Mouse (Mus musculus) ovary, adult 18-20 months (tissue): ENCODE measurements at regions not wholly inside any gene's neighbourhood (a gene's known extent, or its start where the extent isn't known, plus 50 kb on each side); places are given as distances from the start of the nearest gene placed in this dataset.

Experiments
- DNase-seq: peaks from one replicate; pipeline ENCODE4 v3.0.0; 2022; ENCODE audit warnings: low spot score, mixed read lengths

- DNase-seq = no peak
Measured at GRCm38 (mm10) chr11:24537721-24538120, 459.9 kb downstream of the Bcl11a start.

GRCm38 (mm10) chr11:24569655-24570054 lies 491.8 kb downstream of the Bcl11a start:
- no peak for DNase-seq

- DNase-seq = no peak
Measured at GRCm38 (mm10) chr11:24613529-24613928, 535.7 kb downstream of the Bcl11a start.

- DNase-seq = no peak
Measured at GRCm38 (mm10) chr11:24615436-24615835, 537.6 kb downstream of the Bcl11a start.

- no peak for DNase-seq
Measured at GRCm38 (mm10) chr11:24618586-24618985, 540.7 kb downstream of the Bcl11a start.

GRCm38 (mm10) chr11:24619021-24619420 lies 541.2 kb downstream of the Bcl11a start:
- no peak for DNase-seq

GRCm38 (mm10) chr11:24628619-24629018 lies 550.8 kb downstream of the Bcl11a start:
- no peak for DNase-seq

GRCm38 (mm10) chr11:24629431-24629830 lies 551.6 kb downstream of the Bcl11a start:
- no peak for DNase-seq

- DNase-seq = no peak
Measured at GRCm38 (mm10) chr11:24630403-24630900, 552.6 kb downstream of the Bcl11a start.

GRCm38 (mm10) chr11:24631651-24632050 lies 553.8 kb downstream of the Bcl11a start:
- DNase-seq = no peak

- DNase-seq = no peak
Measured at GRCm38 (mm10) chr11:24636716-24637115, 558.9 kb downstream of the Bcl11a start.

GRCm38 (mm10) chr11:24643439-24644109 lies 565.7 kb downstream of the Bcl11a start:
- no peak for DNase-seq

GRCm38 (mm10) chr11:24652852-24653251 lies 575.0 kb downstream of the Bcl11a start:
- no peak for DNase-seq

- DNase-seq = no peak
Measured at GRCm38 (mm10) chr11:24664082-24664481, 586.2 kb downstream of the Bcl11a start.

GRCm38 (mm10) chr11:24665310-24665709 lies 587.5 kb downstream of the Bcl11a start:
- no peak for DNase-seq

- no peak for DNase-seq
Measured at GRCm38 (mm10) chr11:24671662-24672061, 593.8 kb downstream of the Bcl11a start.

GRCm38 (mm10) chr11:24673248-24674207 lies 595.7 kb downstream of the Bcl11a start:
- no peak for DNase-seq

GRCm38 (mm10) chr11:24674208-24674571 lies 596.3 kb downstream of the Bcl11a start:
- DNase-seq = no peak

GRCm38 (mm10) chr11:24677016-24677415 lies 599.2 kb downstream of the Bcl11a start:
- DNase-seq = no peak

- DNase-seq = no peak
Measured at GRCm38 (mm10) chr11:24679581-24679980, 601.7 kb downstream of the Bcl11a start.

- no peak for DNase-seq
Measured at GRCm38 (mm10) chr11:24682423-24682822, 604.6 kb downstream of the Bcl11a start.

- no peak for DNase-seq
Measured at GRCm38 (mm10) chr11:24685545-24686467, 608.0 kb downstream of the Bcl11a start.
